Mouse (Mus musculus) heart, embryonic 16.5 days (tissue): ENCODE results near the gene Ddx60. TPM values are rescaled to one million over a fixed set of nuclear protein-coding genes. Genes with fewer than 3 reads are reported as not detected.
"Not testable (repeated sequence)": the region's sequence is repeated elsewhere in the genome, so short reads cannot be mapped to it uniquely, and the experiment has no call there.

Source experiments
- ATAC-seq: fragments of 200-750 bp; cut with Nextera tagmentation; replicated peaks from 2 replicates; pipeline ENCODE4 v1.8.0; 2017; ENCODE audit warnings: moderate number of reproducible peaks; ENCODE audit not compliant: insufficient read depth, low FRiP score; ENCODE audit errors: extremely low read depth
- H3K27ac ChIP-seq: fragments of 300-500 bp; sonication (generic); 2 replicates; pipeline ENCODE4 v1.5.1; 2014; ENCODE audit warnings: mild to moderate bottlenecking, low read length, control low read depth, moderate library complexity
- H3K27me3 ChIP-seq: fragments of 300-500 bp; sonication (generic); 2 replicates; pipeline ENCODE4 v1.6.1; 2014; ENCODE audit warnings: low read length, mixed read lengths; ENCODE audit not compliant: control insufficient read depth, insufficient read depth
- H3K36me3 ChIP-seq: fragments of 300-500 bp; sonication (generic); 2 replicates; pipeline ENCODE4 v1.6.1; 2014; ENCODE audit not compliant: control insufficient read depth, insufficient read depth
- H3K4me1 ChIP-seq: fragments of 300-500 bp; sonication (generic); 2 replicates; pipeline ENCODE4 v1.6.1; 2014; ENCODE audit warnings: low read length, mixed read lengths; ENCODE audit not compliant: control insufficient read depth, insufficient read depth
- H3K4me2 ChIP-seq: fragments of 300-500 bp; sonication (generic); 2 replicates; pipeline ENCODE4 v1.6.1; 2014; ENCODE audit warnings: low read depth, mild to moderate bottlenecking, control low read depth, low read length
- H3K4me3 ChIP-seq: fragments of 300-500 bp; sonication (generic); 2 replicates; pipeline ENCODE4 v1.5.1; 2014; ENCODE audit warnings: mild to moderate bottlenecking, control low read depth, low read length
- H3K9ac ChIP-seq: fragments of 300-500 bp; sonication (generic); 2 replicates; pipeline ENCODE4 v1.6.1; 2014; ENCODE audit warnings: low read length, control low read depth
- H3K9me3 ChIP-seq: fragments of 300-500 bp; sonication (generic); replicated peaks from 2 replicates; pipeline ENCODE4 v1.6.1; 2016; ENCODE audit warnings: low read length; ENCODE audit not compliant: control insufficient read depth
- WGBS: fragments of 180-500 bp; shearing (Covaris S2); extraction: QIAGEN DNeasy Blood & Tissue Kit; methylation state at CpG from one replicate; pipeline ENCODE4 v1.1.7; 2014; 5-methylcytosine and 5-hydroxymethylcytosine counted together
- polyA plus RNA-seq: library from polyadenylated mRNA; unstranded; fragments of >200 nt; fragmentation: Nextera tagmentation; extraction: Ambion mirVana; gene quantifications from 2 replicates; pipeline ENCODE4 v1.2.1, GENCODE M21; 2015

Ddx60 gene
- polyA plus RNA-seq, 1 experiment from 2014 or later: 3.2 TPM

DNA sequence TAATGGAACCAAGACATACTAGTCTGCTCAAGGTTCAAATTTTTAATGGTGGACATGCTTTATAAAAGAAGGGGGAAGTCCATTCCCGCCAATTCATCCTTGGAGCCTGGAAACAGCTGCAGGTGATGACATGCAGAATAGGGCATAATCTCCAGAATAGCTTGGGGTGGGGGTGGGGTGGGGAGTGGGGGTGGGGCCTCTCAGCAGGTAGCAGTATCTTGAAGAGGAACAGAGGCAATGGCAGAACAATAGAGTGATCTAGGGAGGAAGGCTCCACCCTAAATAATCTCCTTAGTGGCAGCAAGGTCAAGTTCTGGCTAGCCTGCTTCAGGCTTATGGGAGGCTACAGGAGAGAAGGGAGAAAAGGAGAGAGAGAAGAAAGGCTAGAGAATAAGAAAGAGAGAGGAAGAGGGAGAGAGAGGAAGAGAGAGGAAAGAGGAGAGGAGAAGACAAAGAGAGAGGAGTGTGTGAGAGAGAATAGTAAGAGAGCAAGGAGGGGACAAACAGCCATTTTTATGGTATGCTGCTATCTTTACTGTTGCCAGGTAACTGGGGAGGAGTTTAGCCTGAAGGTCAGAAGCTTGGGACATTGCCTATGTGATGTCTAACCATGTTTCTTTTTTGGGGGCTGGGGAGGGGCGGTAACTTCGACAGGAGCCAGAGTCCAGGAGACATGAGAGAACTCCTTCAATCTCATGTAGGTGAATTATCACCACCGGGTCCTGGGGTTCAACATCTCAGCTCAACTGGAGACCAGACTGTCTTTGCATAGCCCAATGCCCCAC is 36.9 kb downstream of the Ddx60 start:
- WGBS: 53% methylated on average over 4 of the region's 4 CpGs
- H3K27ac ChIP-seq, H3K36me3 ChIP-seq, H3K27me3 ChIP-seq, H3K4me3 ChIP-seq, ATAC-seq, H3K9ac ChIP-seq, H3K4me2 ChIP-seq, H3K9me3 ChIP-seq, H3K4me1 ChIP-seq: not testable (repeated sequence)

DNA sequence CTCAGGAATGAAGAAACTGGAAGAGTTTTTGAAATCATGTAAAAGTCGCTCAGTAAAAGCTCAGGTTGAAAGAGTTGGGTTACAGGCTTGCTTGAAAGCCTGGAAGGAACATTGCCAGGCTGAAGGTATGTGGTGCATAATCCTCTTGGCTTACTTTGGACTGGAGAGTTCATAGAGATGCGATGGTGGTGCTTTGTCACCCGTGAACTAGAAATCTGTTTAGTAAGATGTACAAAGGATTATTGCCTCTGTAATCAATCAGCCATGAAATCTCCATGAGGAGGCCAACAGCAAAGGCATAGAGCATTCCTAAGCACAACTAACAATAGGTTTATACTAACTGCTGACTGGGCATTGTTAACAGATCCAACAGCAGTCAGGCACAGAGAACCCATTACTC is 41.7 kb downstream of the Ddx60 start:
- Histone ChIP-seq H3K36me3 (no peaks in the 10 kb centered on the region), H3K9ac (no peak overlapping the region), H3K27me3 (no peaks in the 10 kb centered on the region), H3K27ac (no peak overlapping the region), H3K4me3 (no peak overlapping the region), H3K4me2 (no peak overlapping the region), H3K4me1 (no peaks in the 10 kb centered on the region), H3K9me3 (no peaks in the 10 kb centered on the region)
- 89% methylated on average over 3 of the region's 3 CpGs for WGBS
- no peak for ATAC-seq

DNA sequence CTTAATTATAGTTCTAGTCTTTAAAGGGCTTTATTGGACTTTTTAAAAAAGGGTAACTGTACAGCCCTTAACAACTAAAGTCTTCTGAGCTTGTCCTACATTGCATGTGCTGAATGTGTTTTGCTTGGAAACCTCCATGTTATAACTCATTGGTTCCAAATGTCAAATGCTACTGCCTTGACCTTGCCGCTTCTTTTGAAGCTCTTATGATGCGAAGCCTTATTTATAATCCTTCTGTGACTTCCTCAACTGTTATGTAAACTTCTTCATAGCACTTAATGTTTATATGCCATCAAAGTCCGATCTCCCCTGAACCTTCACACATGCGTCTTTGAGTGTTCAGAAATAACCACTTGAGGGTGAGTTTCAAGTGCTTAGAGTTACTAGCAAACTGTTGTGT is 57.1 kb downstream of the Ddx60 start:
- Histone ChIP-seq H3K9ac (no peak overlapping the region), H3K27me3 (no peaks in the 10 kb centered on the region), H3K9me3 (no peaks in the 10 kb centered on the region), H3K4me3 (no peak overlapping the region), H3K36me3 (no peaks in the 10 kb centered on the region), H3K4me1 (peaks cover 10% of the 10 kb centered on the region), H3K27ac (no peak overlapping the region), H3K4me2 (no peak overlapping the region)
- ATAC-seq: no peak
- 78% methylated on average over 4 of the region's 4 CpGs for WGBS

DNA sequence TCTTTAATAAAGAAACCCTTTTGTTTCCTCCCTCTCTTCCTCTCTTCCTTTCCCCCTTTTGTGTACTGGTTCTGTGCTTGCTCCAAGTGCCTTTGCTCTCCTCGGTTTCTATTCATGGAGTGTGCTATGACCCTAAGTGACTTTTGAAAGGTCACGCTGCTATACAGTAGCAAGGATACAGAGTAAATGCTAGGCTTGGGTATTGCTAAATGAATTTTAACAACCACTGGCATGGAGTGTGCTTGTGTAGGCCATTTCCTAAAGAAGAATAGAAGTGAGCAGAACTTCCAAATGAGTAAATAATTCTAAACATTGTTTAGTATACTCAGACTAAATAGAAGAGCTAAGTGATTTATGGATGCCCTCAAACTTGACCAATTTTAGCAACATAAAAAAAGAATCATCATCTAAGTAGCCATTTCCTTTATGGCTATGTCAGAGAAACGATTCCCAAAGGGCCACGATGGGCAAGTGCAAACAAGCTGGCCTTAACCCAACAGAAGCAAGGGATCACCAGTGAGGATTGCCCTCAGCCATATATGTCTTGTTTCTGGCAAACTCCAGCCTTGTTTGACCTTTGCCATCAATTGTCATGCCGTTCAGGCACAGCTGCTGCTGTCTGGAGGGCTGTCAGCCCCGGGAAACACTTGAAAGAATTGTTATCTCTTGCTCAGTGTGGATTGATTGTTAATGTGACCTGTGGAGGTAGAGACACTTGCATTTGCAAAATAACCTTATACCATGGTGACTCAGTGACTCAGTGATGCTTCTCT is 58.0 kb downstream of the Ddx60 start:
- Histone ChIP-seq H3K36me3 (no peaks in the 10 kb centered on the region), H3K27ac (peak overlapping the region; percentile 50), H3K4me2 (no peak overlapping the region), H3K27me3 (no peaks in the 10 kb centered on the region), H3K9me3 (no peaks in the 10 kb centered on the region), H3K9ac (no peak overlapping the region), H3K4me3 (no peak overlapping the region), H3K4me1 (peaks cover 10% of the 10 kb centered on the region)
- ATAC-seq: peak; percentile 73
- 23% methylated on average over 6 of the region's 6 CpGs for whole genome bisulfite sequencing

DNA sequence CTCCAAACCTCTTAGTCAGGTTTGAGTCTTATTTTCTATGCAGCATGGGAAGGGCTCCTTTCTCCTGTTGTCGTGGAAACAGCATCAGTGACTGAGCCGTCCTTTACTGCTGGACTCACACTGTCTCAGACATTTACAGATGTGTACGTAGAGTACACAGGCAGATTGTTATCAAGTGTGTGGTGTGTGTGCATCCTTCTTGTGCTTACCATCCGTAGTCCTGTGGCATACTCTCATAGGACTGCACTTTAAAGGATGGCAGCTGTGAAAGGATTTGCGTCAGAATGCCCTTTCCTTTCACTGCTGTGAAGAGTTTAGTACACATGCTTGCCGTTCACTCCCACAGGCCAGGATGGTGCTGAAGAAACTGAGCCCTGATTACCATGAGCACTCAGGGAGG is 61.6 kb downstream of the Ddx60 start:
- Histone ChIP-seq H3K4me1 (peaks cover 10% of the 10 kb centered on the region), H3K9me3 (no peaks in the 10 kb centered on the region), H3K27ac (no peak overlapping the region), H3K9ac (no peak overlapping the region), H3K36me3 (no peaks in the 10 kb centered on the region), H3K4me3 (no peak overlapping the region), H3K4me2 (no peak overlapping the region), H3K27me3 (no peaks in the 10 kb centered on the region)
- ATAC-seq: no peak
- 53% methylated on average over 6 of the region's 6 CpGs for WGBS

DNA sequence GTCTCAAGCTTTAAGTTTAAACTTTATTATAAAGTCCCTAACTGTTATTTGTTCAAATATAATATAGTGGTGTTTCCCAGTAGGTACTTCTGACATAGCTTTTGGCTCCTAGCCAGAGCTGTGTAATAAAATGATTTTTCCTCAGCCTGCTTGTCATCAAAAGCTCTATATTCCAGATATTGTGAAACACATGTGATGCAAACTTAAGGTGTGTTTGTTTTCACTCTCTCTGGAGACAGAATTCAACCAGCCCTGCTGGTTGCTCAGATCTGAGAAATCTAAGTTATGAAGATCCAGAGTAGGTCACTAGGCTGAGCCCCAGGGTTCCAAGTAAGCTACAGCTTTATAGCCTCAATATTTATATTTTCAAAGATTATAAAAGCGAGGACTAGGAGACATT is 64.9 kb downstream of the Ddx60 start:
- no peak overlapping the region for H3K27ac ChIP-seq
- H3K27me3 ChIP-seq: no peaks in the 10 kb centered on the region
- no peaks in the 10 kb centered on the region for H3K4me1 ChIP-seq
- H3K36me3 ChIP-seq: no peaks in the 10 kb centered on the region
- H3K9me3 ChIP-seq: no peaks in the 10 kb centered on the region
- H3K4me3 ChIP-seq: no peak overlapping the region
- ATAC-seq: no peak
- 87% methylated on average over 1 of the region's 1 CpGs for WGBS
- no peak overlapping the region for H3K4me2 ChIP-seq
- no peak overlapping the region for H3K9ac ChIP-seq

DNA sequence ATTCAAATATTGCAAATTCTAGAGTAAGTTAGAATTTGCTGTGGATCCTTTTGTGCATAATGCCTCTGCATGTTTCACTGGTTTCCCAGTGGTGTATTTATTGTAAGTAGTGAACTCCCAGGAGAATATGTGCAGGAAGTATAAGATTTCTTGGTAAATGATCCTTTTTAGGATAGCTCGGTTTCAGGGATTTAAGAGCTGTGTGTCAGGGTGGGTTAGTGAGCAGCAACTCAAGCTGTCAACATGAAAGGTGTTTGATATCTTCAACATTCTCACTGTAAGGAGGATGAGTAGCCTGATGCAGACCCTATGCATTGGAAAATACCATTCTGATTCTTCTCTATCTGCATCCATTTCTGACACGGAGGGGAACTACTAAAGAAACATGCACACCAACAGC is 69.2 kb downstream of the Ddx60 start:
- H3K4me2 ChIP-seq: no peak overlapping the region
- H3K4me1 ChIP-seq: no peaks in the 10 kb centered on the region
- H3K9me3 ChIP-seq: no peaks in the 10 kb centered on the region
- no peak for ATAC-seq
- H3K27ac ChIP-seq: no peak overlapping the region
- no peak overlapping the region for H3K4me3 ChIP-seq
- H3K36me3 ChIP-seq: no peaks in the 10 kb centered on the region
- H3K9ac ChIP-seq: no peak overlapping the region
- WGBS: 69% methylated on average over 2 of the region's 2 CpGs
- H3K27me3 ChIP-seq: no peaks in the 10 kb centered on the region

DNA sequence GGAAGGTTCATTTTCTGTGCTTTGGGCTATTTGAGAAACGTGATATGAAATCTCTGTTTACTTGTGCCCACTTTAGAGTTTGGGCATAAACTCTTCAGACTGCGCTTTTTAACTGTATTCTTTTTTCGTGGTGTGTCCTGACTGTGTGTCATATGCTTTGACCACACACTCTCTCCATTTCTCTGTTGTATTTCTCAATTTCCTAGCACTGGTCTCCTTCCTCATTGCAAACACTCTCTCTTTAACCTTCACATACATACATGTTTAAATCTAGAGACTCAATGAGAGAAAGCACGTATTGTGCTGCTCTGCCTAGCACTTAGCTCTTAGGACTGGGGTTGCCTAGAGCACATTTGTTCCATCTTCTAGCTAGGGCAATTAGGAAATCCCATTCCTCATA is 86.3 kb downstream of the Ddx60 start:
- Histone ChIP-seq H3K36me3 (no peaks in the 10 kb centered on the region), H3K9me3 (no peaks in the 10 kb centered on the region), H3K4me1 (no peaks in the 10 kb centered on the region), H3K27me3 (no peaks in the 10 kb centered on the region), H3K4me3 (no peak overlapping the region), H3K9ac (no peak overlapping the region), H3K27ac (no peak overlapping the region), H3K4me2 (no peak overlapping the region)
- no peak for ATAC-seq
- WGBS: 89% methylated on average over 4 of the region's 4 CpGs

DNA sequence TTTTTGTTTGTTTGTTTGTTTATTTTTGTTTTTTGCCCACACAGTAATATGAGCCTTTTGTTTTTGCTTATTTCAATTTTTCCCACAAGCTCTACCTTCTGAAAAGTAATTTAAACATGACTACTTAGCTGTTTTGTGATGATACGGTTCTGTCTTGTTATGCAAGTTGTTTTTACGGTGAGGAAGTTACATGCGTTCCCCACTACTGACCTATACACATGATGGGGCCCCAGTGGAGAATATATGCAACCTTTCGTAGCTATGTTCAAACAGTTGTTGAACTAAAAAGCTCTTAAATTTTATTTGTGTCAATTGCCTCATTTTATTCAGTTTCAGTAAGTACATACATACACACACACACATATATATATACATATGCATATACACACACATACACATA is 86.7 kb downstream of the Ddx60 start:
- Histone ChIP-seq H3K27me3 (no peaks in the 10 kb centered on the region), H3K9ac (no peak overlapping the region), H3K4me2 (no peak overlapping the region), H3K9me3 (no peaks in the 10 kb centered on the region), H3K4me3 (no peak overlapping the region), H3K4me1 (no peaks in the 10 kb centered on the region), H3K27ac (no peak overlapping the region), H3K36me3 (no peaks in the 10 kb centered on the region)
- no peak for ATAC-seq
- WGBS: 91% methylated on average over 4 of the region's 4 CpGs
